Mouse (Mus musculus): ENCODE measurements at regions not wholly inside any gene's neighbourhood (a gene's known extent, or its start where the extent isn't known, plus 50 kb on each side); places are given as distances from the start of the nearest gene placed in this dataset.

DNA sequence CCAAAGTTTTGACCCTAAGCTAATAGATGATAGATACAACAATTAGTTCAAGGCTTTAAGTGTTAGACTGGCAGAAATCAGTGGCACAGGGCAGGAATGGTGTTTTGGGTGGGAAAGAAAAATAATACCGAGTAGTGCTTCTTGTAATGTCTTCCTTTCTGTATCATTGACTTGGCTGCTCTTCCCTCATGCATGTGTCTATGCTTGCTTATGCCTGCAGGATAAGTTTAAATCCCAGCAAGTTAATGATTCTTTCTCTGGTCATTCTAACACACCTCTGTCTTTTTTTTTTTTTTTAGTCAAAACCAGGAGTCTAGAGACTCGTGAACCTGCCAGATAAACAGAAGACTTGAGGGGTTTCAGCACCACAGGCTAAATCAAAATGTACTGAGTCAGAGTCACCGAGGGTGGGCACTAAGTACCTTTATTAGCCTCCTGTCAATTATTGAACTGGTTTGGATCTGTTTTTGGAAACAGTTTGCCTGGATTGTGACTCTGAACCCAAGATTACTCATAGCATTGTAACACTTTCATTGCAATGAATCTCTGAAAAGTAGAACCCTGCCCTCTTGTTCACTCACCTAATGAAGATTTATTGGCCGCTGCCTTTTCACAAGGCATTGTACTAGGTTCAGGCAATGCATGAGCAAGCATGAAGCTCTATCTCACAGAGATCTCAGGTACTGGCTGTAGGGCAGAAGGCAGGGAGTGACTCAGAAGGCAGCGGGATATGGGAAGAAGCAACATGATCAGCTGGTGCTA lies 374.8 kb upstream of the A1bg start:
- DNase-seq (ENCODE audit: low read depth, low spot score): no peak

DNA sequence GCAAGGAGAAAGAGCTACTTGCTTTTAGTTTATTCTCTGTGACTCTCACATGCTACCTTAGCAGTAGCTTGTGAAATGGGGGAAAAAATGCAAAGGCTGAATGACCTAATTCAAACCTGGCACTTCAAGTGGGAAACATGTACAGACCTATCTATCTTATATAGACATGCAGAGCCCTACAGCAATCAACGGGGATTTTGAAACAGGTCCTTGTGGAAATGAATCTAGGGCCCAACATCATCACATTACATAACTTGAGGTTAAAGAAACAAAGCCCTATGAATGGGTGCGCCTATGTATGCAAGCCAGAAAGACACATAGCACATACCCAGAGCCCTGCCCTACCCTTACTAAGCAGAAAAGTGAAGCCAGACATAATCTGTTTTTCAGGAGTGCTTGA lies 371.8 kb upstream of the A1bg start:
- no peak for DNase-seq (ENCODE audit: low read depth, low spot score)

GRCm38 (mm10) chr15:61294131-61294530 lies 371.3 kb upstream of the A1bg start:
- no peak for DNase-seq (ENCODE audit: low read depth, low spot score)

GRCm38 (mm10) chr15:61268766-61269165 lies 346.0 kb upstream of the A1bg start:
- DNase-seq (ENCODE audit: low read depth, low spot score): no peak

GRCm38 (mm10) chr15:61259047-61259446 lies 336.2 kb upstream of the A1bg start:
- DNase-seq (ENCODE audit: low read depth, low spot score): no peak

DNA sequence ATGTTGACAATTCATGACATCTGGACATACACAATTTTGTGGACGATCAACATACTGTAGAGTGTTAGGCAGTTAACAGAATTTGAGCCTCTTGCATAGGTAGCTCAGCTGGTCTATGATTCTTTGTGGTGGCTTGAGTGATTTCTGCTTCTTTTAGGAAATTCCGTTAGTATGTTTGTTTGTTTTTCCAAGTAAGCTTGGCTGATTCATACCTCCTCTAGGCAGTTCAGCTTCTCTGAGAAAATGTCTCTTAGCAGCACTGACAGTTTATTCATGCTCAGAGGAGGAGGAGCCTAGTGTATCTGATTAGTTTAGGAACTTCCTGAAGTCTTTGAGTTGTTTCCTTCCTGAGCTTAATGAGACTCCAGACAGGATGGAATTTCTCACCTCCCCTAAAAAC lies 321.7 kb upstream of the A1bg start:
- no peak for DNase-seq (ENCODE audit: low read depth, low spot score)

- DNase-seq (ENCODE audit: low read depth, low spot score): no peak
These were observed 319.4 kb upstream of the A1bg start for GRCm38 (mm10) chr15:61242161-61242681.

DNA sequence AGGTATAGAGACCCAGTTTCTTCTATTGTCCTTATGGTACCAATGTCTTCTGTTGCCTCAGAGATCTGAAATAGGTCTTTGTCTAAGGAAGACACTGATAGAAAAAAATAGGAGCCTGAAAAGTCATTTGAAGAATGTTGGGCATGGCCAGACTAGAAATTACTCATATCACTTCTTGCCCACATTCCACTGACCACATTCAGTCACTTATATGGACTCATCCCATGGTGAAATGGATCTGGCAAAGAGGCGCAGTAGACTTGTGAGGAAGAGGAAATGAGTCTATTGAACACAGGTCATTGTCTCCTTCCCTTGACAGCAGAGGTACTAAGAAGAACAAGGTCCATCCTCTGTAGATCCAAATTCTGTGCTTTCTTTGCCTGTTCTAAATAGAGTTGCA lies 318.9 kb upstream of the A1bg start:
- DNase-seq (ENCODE audit: low read depth, low spot score): no peak

- DNase-seq (ENCODE audit: low read depth, low spot score): no peak
These were observed 317.5 kb upstream of the A1bg start for GRCm38 (mm10) chr15:61240344-61240743.

DNA sequence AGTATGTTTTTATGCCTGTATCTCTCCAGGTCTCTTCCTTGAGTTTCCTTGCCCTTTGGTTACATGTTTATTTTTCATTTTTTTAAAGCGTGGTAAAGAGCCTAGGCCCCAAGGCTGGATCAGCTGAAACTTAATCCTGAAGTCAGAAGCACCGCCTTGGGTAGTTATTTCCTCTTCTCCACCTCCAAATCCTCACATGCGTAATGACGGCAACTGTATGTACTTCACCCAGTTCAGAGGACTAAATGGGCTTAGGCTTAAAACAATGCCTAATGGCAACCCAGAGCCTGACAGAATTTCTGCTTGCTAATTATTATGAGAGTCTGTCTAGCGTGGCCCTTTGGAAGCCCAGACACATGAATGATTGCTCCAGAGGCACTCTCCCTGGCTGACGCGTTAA lies 316.6 kb upstream of the A1bg start:
- DNase-seq (ENCODE audit: low read depth, low spot score): no peak

GRCm38 (mm10) chr15:61238996-61239395 lies 316.2 kb upstream of the A1bg start:
- no peak for DNase-seq (ENCODE audit: low read depth, low spot score)

DNA sequence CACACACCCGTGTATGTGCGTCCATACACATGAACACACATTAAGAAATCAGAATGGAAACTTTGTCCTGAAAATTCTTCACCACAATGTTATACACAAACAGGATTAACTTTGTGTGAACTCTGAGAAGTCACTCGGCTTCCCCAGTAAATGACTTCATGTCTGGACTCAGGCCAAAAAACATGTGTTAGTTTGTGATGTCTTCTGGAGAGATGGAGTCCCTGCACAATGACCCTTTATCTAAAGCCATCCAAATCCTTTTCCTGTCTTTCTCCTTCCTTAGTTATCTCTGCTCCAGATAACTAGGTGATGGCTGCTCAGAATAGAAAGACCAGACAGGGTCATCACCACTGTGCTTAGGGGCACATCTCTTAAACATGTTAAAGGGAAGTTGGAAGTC lies 306.8 kb upstream of the A1bg start:
- no peak for DNase-seq (ENCODE audit: low read depth, low spot score)

- DNase-seq (ENCODE audit: low read depth, low spot score): no peak
These were observed 300.1 kb upstream of the A1bg start for GRCm38 (mm10) chr15:61222923-61223322.

GRCm38 (mm10) chr15:61210161-61210560 lies 287.3 kb upstream of the A1bg start:
- DNase-seq (ENCODE audit: low read depth, low spot score): no peak

- no peak for DNase-seq (ENCODE audit: low read depth, low spot score)
These were observed 267.2 kb upstream of the A1bg start for GRCm38 (mm10) chr15:61189981-61190380.

DNA sequence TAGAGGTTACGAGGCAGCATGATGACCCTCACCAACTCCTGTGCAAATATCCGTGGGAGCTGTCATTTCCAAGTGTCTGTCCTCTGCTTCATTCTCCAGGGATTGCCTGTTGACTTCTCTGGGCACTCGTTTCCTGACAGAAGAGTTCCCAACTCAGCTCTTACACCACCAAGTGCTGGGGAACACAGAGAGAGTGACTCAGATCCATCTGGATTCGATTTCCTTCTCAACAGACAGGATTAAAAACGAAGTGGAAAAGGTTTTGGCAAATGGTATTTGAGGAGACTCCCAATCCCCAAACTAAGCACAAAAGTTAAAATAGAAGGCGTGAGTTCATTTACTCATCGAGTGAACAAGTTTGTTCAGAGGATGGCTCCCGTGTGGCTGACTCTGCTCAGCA lies 266.7 kb upstream of the A1bg start:
- no peak for DNase-seq (ENCODE audit: low read depth, low spot score)

DNA sequence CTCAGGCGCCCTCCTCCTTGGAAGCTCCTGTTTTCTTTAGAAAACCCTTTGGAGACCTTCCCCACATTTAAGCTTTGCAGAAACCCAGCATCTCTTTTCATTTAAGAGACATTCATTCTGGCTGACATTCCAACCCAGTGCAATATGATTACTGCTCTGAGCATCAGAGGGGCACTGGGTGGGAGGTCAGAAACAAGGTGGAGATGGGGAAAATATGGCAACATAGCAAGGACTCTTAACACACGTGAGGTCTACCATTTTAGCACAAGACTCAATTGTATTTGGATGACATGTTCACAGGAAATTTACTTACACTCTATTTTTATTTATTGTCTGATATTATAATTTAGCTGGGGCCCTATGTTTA lies 261.8 kb upstream of the A1bg start:
- no peak for DNase-seq (ENCODE audit: low read depth, low spot score)

DNA sequence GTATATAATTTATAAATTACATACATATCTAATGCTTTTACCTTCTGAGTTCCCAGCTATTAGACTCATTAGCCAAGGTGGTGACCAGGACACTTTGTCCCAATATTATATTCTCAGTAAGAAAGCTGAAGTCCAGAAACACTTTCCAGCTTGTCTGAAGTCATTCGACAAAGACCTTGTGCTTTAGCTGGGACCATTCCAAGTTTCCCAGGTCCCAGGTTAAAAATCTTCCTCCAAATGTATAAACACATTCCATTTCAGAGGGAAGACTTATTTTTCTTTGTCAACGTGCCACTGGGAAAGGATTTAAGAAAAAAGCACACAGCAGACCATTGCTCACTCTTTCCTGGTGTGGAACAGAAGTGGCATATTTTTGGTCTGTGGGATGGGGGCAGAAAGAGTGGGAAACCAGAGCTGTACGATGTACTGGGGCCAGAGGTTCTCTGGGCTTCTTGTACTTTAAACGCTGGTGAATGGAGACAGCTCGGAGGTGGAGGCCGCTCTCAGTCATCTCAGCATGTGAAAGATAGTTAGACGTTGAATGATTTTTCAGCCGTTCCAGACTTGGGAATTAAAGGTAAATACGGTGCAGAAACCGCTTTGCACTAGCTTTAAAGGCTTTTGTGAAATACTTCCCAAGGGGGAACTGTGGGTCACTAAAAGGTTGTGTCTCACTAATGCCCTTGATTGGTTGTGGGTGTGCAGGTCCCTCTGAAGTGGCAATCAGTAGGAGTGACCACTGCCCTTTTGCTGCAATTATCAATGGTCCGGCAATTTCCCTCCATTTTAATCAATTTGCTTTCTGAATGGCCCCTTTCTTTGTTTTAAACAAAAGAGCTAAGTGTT lies 261.2 kb upstream of the A1bg start:
- DNase-seq (ENCODE audit: low read depth, low spot score): no peak

- no peak for DNase-seq (ENCODE audit: low read depth, low spot score)
These were observed 260.5 kb upstream of the A1bg start for GRCm38 (mm10) chr15:61183291-61183690.

DNA sequence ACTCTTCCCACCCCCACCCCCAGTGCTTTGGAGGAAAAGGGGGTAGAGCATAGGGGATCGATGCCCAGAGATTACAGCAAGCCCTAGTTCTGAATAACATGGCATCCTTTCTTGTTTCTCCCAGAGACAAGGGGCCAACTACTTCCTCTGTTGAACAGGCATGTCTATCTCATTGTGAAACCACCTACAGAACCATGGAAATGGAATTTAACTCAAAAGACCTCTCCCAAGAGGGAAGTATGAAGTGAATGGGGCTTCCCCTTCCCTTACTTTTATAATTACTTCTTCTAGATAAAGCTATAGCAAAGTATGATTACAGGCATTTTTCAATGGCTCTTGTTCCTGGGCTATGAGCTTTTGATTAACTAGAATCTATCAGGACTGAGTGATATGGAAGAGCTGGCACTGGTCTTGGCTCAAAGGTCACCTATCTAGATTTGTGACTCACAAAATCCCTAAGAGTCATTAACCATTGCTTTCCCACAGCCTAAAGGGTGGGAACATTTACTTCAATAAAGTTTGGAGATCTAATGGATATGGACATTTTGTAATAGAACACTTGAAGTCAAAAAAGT lies 246.1 kb upstream of the A1bg start:
- DNase-seq (ENCODE audit: low read depth, low spot score): no peak

DNA sequence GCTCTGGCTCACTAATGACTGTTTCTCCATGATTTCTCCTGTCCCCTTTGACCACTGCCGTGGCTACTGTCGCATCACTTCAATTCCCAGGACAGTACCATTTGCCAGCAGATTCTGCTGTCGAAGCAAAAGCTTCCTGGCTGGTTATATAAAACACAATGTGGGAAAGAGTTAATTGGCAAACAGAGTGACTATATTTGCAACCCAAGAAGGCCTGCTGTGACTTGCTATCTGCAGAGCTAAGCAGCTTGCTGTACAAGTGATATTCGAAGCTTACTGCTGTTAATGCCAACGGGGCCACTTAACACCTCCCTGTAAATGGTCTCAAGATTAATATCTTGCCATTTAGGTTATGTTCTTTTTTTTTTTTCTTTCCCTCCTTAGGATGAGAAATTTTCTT lies 242.2 kb upstream of the A1bg start:
- DNase-seq (ENCODE audit: low read depth, low spot score): no peak

DNA sequence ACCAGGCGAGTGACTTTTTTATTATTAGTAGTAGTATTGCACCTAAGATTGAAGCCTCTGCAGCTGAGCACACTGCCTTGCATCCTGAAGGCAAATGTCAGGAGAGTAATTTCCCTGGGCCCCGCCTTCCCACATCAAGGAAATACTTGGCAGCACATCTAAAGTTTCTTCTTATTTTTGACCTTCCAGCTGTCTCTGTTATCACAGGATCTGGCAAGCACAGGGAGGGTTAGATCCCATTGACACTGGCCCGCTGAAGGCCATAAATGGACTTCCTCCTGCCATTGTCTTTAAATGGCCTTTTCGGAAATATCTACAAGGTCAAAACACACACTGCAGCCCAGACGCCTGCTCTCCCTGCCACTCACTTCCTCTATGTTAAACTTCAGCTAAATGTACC lies 238.6 kb upstream of the A1bg start:
- no peak for DNase-seq (ENCODE audit: low read depth, low spot score)

DNA sequence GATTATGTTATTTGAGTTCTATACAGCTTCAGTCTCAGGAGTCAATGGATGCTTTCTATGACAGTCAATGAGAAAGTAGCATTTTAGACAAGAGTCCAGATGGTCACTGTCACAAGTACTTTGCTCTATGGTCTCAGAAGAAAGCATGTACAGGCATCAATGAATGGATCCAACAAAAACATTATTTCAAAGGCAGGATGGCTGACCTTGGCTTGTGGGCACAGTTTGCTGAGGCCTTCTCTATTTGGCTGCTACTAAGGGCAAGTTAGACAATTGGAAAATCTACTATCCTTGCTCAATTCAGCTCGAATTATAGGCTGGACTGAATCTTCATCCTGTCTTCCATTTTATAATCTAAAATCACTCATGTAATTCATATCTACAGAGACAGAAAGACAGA lies 237.9 kb upstream of the A1bg start:
- no peak for DNase-seq (ENCODE audit: low read depth, low spot score)
